Comparison of ENCODE assay signal across 15 mouse cellular contexts in the genomic region with DNA sequence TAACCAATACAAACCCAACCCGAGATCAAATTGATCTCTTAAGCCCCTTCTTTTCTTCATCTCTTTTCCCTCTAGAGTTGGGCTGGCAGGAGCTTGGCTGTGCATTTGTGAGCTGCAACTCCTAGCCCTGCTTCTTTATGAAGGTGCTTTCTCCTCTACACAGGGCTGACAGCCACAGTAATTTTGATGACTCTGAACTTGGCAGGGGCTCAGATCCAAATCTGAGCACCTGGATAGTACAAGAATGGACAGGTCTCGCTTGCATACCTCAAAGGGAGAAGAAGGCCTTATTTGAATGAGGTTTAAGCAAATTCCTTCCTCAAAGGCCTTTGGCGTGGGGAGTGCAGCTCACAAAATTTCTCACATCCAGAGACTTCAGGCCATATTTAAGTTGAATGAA.
DNase-seq lines count a peak whose midpoint lies in the region; ATAC-seq lines count a peak whose summit lies in the region.
"Had no signal": no experiment of that assay in that cellular context is flagged by ENCODE, and none has a peak within 500 bp of the region (broad histone marks: within the 10 kb centered on the region; RNA-seq: fewer than 3 reads in every experiment).

No protein-coding gene starts in this region.

- 88% methylated on average over 3 of the region's 3 CpGs for WGBS in heart, embryonic 14.5 days

- H3K27me3 ChIP-seq in heart, embryonic 14.5 days (ENCODE audit: control insufficient read depth, insufficient read depth, low read length) = no peaks in the 10 kb centered on the region
- H3K27me3 ChIP-seq: forebrain, embryonic 15.5 days; megakaryocyte, embryonic 14.5 days; neural tube, embryonic 15.5 days had no signal

- no peak overlapping the region; a peak in 1 of 4 replicates for H3K4me3 ChIP-seq in heart, embryonic 14.5 days (ENCODE audit: control insufficient read depth in 1 of 2, insufficient read depth in 1 of 2, low read depth in 1 of 2, low read length in 2 of 2)
- H3K4me3 ChIP-seq: forebrain, embryonic 15.5 days; left cerebral cortex, adult 2 months; megakaryocyte, embryonic 14.5 days; neural tube, embryonic 15.5 days had no signal

- peak overlapping the region; percentile 39; the same call in 1 of the 2 replicates for H3K9ac ChIP-seq in heart, embryonic 14.5 days (ENCODE audit: low read length)
- H3K9ac ChIP-seq: forebrain, embryonic 15.5 days; hindbrain, embryonic 14.5 days; neural tube, embryonic 15.5 days had no signal

- peaks cover 10 to 19% of the 10 kb centered on the region in 2 experiments for H3K4me1 ChIP-seq in heart, embryonic 14.5 days (ENCODE audit: control insufficient read depth in 2 of 2, insufficient read depth in 2 of 2, low read length in 2 of 2)

- H3K27ac ChIP-seq in heart, embryonic 14.5 days (replicated peaks in 1 of 2; ENCODE audit: control insufficient read depth in 1 of 2, insufficient read depth in 1 of 2, low read depth in 2 of 2, low read length in 2 of 2) = peak overlapping the region; percentile 67 to 75
- H3K27ac ChIP-seq: forebrain, embryonic 15.5 days; hindbrain, embryonic 14.5 days; left cerebral cortex, adult 2 months; neural tube, embryonic 15.5 days had no signal

- H3K36me3 ChIP-seq in heart, embryonic 14.5 days (ENCODE audit: control insufficient read depth, insufficient read depth, low read length) = peaks cover 6% of the 10 kb centered on the region; the same call in 1 of the 2 replicates
- H3K36me3 ChIP-seq: forebrain, embryonic 15.5 days; neural tube, embryonic 15.5 days had no signal

- H3K9me3 ChIP-seq in heart, embryonic 14.5 days (ENCODE audit: control insufficient read depth, low read length) = no peaks in the 10 kb centered on the region
- H3K9me3 ChIP-seq: forebrain, embryonic 15.5 days; megakaryocyte, embryonic 14.5 days; neural tube, embryonic 15.5 days had no signal

- ATAC-seq in heart, embryonic 14.5 days (ENCODE audit: insufficient number of reproducible peaks, insufficient read depth, low FRiP score, low read depth) = no peak
- ATAC-seq: activated CD4-positive, CD25-positive, alpha-beta regulatory T cell, adult 4 months; forebrain, embryonic 15.5 days had no signal

- peak overlapping the region; percentile 51 for H3K4me2 ChIP-seq in heart, embryonic 14.5 days (ENCODE audit: low read length)
- H3K4me2 ChIP-seq: forebrain, embryonic 15.5 days; hindbrain, embryonic 14.5 days; neural tube, embryonic 15.5 days had no signal

- intact Hi-C loops in heart, postnatal 10 days (cut with DNase I) = loop anchor here (2.0 kb wide), 1 partner anchor 29 kb away; no protein-coding TSS in a partner anchor
- intact Hi-C loops in left cerebral cortex, postnatal 36 days (cut with DNase I) = loop anchor here (5.0 kb wide), 1 partner anchor 86 kb away; a partner anchor contains a TSS

- no peak for DNase-seq in heart, adult 9 months (ENCODE audit: low spot score in 2 of 2)
- peak; percentile 63 for DNase-seq in brain, adult 2 months (ENCODE audit: low read depth, low spot score)
- peak; percentile 76 for DNase-seq in cerebellum, adult 9-10 months
- DNase-seq in heart, postnatal 10 days = peak; percentile 15 to 20
- no peak for DNase-seq in frontal cortex, postnatal 36 days (ENCODE audit: low spot score in 2 of 2)
- no peak for DNase-seq in left cerebral cortex, postnatal 36 days (ENCODE audit: low spot score in 2 of 2)
- DNase-seq: gastrocnemius, postnatal 10 days; kidney, adult 18-20 months had no signal

Comparison
In these comparisons a context has a peak if more than half of its experiments do, and no peak if none do; other contexts are left out.
1. DNase-seq: peak in brain, adult 2 months (single experiment), cerebellum, adult 9-10 months (single experiment) and heart, postnatal 10 days (2 of 2); none in heart, adult 9 months (0 of 2), frontal cortex, postnatal 36 days (0 of 2) and left cerebral cortex, postnatal 36 days (0 of 2).